Mouse (Mus musculus) CH12.LX (cell line): Measurements from ENCODE around the gene Magi2.

Experiments used
- CTCF ChIP-seq, 2 experiments: IDR thresholded peaks in 1 of 2; conservative IDR thresholded peaks in 1 of 2; 2 replicates each; pipeline ENCODE4 v1.5.1; 2011 to 2012; ENCODE audit warnings: low read depth in 2 of 2, low read length in 2 of 2, improper control_type of control experiment in 1 of 2, inconsistent platforms in 1 of 2, mild to moderate bottlenecking in 1 of 2, moderate library complexity in 1 of 2
- ZC3H11A ChIP-seq: IDR thresholded peaks from 2 replicates; pipeline ENCODE4 v1.6.1; 2012; ENCODE audit warnings: low read depth, mild to moderate bottlenecking, inconsistent platforms, low read length, improper control_type of control experiment

GRCm38 (mm10) chr5:20628954-20629601 lies 1402.2 kb downstream of the Magi2 start:
- TF ChIP-seq CTCF (conservative IDR thresholded peaks at IDR 0.05 in 1 of 2, IDR thresholded peaks at IDR 0.05 in 1 of 2; ENCODE audit: low read depth in 2 of 2, low read length in 2 of 2) (no peak), ZC3H11A (no peak)
